Mouse (Mus musculus) hindbrain, embryonic 11.5 days (tissue): Measurements from ENCODE around the gene Iqce. TPM values are rescaled to one million over a fixed set of nuclear protein-coding genes. Genes with fewer than 3 reads are reported as not detected.

Source experiments
- ATAC-seq: fragments of 200-750 bp; cut with Nextera tagmentation; 2 replicates; pipeline ENCODE4 v1.8.0; 2017; ENCODE audit warnings: mild to moderate bottlenecking, moderate TSS enrichment, moderate library complexity; ENCODE audit not compliant: low FRiP score
- DNase-seq: peaks from one replicate; pipeline ENCODE4 v3.0.0-alpha.2; 2015; ENCODE audit warnings: low spot score
- H3K27ac ChIP-seq: fragments of 300-500 bp; sonication (generic); 2 replicates; pipeline ENCODE4 v1.5.1; 2014; ENCODE audit warnings: mild to moderate bottlenecking, low read depth, low read length
- H3K27me3 ChIP-seq: fragments of 300-500 bp; sonication (generic); 2 replicates; pipeline ENCODE4 v1.6.1; 2014; ENCODE audit warnings: mild to moderate bottlenecking, low read length, moderate library complexity, mixed read lengths; ENCODE audit not compliant: control insufficient read depth, insufficient read depth
- H3K36me3 ChIP-seq: fragments of 300-500 bp; sonication (generic); 2 replicates; pipeline ENCODE4 v1.6.1; 2014; ENCODE audit warnings: mild to moderate bottlenecking, low read length, moderate library complexity, mixed read lengths; ENCODE audit not compliant: control insufficient read depth, insufficient read depth
- H3K4me1 ChIP-seq: fragments of 300-500 bp; sonication (generic); replicated peaks from 2 replicates; pipeline ENCODE4 v1.6.1; 2014; ENCODE audit warnings: low read length, mixed read lengths; ENCODE audit not compliant: control insufficient read depth, insufficient read depth
- H3K4me2 ChIP-seq: fragments of 300-500 bp; sonication (generic); replicated peaks from 2 replicates; pipeline ENCODE4 v1.6.1; 2014; ENCODE audit warnings: mild to moderate bottlenecking, low read depth, low read length
- H3K4me3 ChIP-seq: fragments of 300-500 bp; sonication (generic); 2 replicates; pipeline ENCODE4 v1.5.1; 2014; ENCODE audit warnings: low read depth, low read length
- H3K9ac ChIP-seq: fragments of 300-500 bp; sonication (generic); 2 replicates; pipeline ENCODE4 v1.6.1; 2014; ENCODE audit warnings: low read depth, low read length
- H3K9me3 ChIP-seq: fragments of 300-500 bp; sonication (generic); 2 replicates; pipeline ENCODE4 v1.6.1; 2016; ENCODE audit warnings: low read length; ENCODE audit not compliant: control insufficient read depth
- WGBS: fragments of 180-500 bp; shearing (Covaris S2); extraction: QIAGEN DNeasy Blood & Tissue Kit; methylation state at CpG from one replicate; pipeline ENCODE4 v1.1.7; 2014; 5-methylcytosine and 5-hydroxymethylcytosine counted together
- polyA plus RNA-seq: library from polyadenylated mRNA; unstranded; fragments of >200 nt; fragmentation: Nextera tagmentation; extraction: Ambion mirVana; gene quantifications from 2 replicates; pipeline ENCODE4 v1.2.1, GENCODE M21; 2014

Iqce gene
- polyA plus RNA-seq, 1 experiment from 2014 or later, result 16.8 TPM

DNA sequence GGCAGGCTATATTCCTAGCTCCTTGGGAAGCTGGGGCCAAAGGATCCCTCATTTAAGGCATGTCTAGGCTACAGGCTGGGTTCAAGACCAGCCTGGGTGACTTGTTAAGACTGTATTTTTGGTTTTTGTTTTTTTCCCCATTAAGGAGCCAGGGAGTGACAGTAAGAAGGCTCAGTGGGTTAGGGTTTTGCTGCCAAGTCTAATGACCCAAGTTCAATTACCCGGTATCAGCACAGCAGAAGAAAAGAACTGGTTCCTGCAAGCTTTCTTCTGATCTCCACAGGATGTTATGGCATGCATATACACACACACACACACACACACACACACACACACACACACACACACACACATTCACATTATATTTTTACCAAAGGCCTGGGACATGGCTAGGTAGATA, 41.8 kb downstream of the Iqce start:
- Histone ChIP-seq H3K9ac (no peak overlapping the region), H3K4me1 (no peaks in the 10 kb centered on the region; the same call in 1 of the 2 replicates), H3K4me3 (no peak overlapping the region), H3K27ac (no peak overlapping the region), H3K36me3 (no peaks in the 10 kb centered on the region), H3K9me3 (no peaks in the 10 kb centered on the region), H3K4me2 (no peak overlapping the region), H3K27me3 (no peaks in the 10 kb centered on the region; the same call in 1 of the 2 replicates)
- DNase-seq (no peak), ATAC-seq (no peak)
- WGBS, result 95% methylated on average over 1 of the region's 1 CpGs

GRCm38 (mm10) chr5:140659607-140660272, 42.4 kb downstream of the Iqce start:
- H3K9me3 ChIP-seq, result no peaks in the 10 kb centered on the region
- H3K4me2 ChIP-seq, result no peak overlapping the region
- H3K4me1 ChIP-seq, result no peaks in the 10 kb centered on the region; the same call in 1 of the 2 replicates
- no peak for DNase-seq
- H3K36me3 ChIP-seq, result no peaks in the 10 kb centered on the region
- WGBS, result 33% methylated on average over 16 of the region's 16 CpGs
- H3K27me3 ChIP-seq, result no peaks in the 10 kb centered on the region; the same call in 1 of the 2 replicates
- peak; percentile 45; the same call in 1 of the 2 replicates for ATAC-seq
- H3K9ac ChIP-seq, result no peak overlapping the region
- H3K4me3 ChIP-seq, result no peak overlapping the region
- no peak overlapping the region for H3K27ac ChIP-seq

DNA sequence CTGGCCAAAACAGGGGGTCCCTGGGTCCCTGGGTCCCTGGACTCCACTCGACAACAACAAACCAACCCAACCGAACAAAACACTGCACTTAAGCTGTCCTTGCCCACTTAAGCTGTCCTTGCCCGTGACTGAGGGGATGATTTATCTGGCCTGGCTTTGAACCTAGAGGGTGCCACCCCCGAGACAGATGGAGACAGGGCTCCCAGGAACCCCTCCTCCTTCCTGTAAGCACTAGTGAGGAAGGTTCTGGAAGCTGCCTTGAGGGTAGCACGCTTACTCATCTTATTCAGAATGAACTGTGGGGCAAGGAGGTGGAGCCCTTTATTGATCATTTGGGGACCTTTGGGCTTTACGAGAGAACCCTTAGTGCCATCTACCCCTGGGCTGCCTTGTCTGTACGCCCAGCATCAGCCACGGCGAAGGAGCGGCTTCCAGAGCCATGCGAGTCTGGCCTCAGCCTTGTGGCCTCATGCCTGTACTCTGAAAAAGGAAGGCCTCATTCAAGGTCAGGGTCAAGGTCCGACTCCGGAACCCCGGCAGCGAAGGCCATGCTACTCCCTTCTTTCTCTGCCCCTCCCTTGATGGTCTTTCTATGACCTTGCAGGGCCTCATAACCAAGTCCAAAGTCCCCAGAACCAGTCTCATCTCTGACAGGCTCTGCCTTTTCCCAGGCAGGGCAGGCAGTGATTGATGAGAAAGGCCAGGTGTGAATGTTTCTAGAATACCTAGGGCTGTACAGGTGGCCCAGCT, 47.9 kb downstream of the Iqce start:
- H3K9me3 ChIP-seq, result no peaks in the 10 kb centered on the region
- H3K36me3 ChIP-seq, result no peaks in the 10 kb centered on the region
- ATAC-seq (no peak), DNase-seq (no peak)
- H3K27ac ChIP-seq, result no peak overlapping the region
- no peaks in the 10 kb centered on the region for H3K27me3 ChIP-seq
- no peak overlapping the region for H3K4me2 ChIP-seq
- H3K4me1 ChIP-seq, result peaks cover 4% of the 10 kb centered on the region; the same call in 1 of the 2 replicates
- 89% methylated on average over 15 of the region's 15 CpGs for WGBS
- H3K4me3 ChIP-seq, result no peak overlapping the region
- H3K9ac ChIP-seq, result no peak overlapping the region

GRCm38 (mm10) chr5:140652587-140652986, 49.6 kb downstream of the Iqce start:
- 84% methylated on average over 7 of the region's 7 CpGs for WGBS
- no peaks in the 10 kb centered on the region for H3K9me3 ChIP-seq
- no peak for DNase-seq
- no peak overlapping the region for H3K9ac ChIP-seq
- no peak overlapping the region for H3K4me3 ChIP-seq
- no peak for ATAC-seq
- no peaks in the 10 kb centered on the region for H3K36me3 ChIP-seq
- 0 out of 2 replicates have a peak, but pooled peaks cover 4% of the 10 kb centered on the region for H3K4me1 ChIP-seq
- H3K27me3 ChIP-seq, result no peaks in the 10 kb centered on the region
- no peak overlapping the region for H3K4me2 ChIP-seq
- no peak overlapping the region for H3K27ac ChIP-seq

DNA sequence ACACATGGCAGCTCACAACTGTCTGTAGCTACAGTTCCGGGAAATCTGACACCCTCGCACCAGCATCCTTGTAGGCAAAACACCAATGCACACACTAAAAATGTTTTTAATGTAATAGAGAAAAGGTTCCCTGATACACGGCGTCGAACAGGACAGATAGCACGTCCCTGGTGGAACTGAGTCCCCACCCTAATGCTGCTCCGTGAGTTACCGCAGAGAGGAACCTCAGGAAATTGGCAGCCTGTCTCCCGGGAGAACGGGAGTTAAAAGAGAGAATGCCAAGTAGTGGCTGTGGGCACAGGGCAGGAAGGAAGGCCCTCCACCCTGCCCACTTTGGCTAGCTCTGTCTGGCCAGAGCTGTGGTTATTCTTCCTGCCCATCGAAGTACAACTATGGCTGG, 50.9 kb downstream of the Iqce start:
- no peaks in the 10 kb centered on the region; the same call in 1 of the 2 replicates for H3K36me3 ChIP-seq
- ATAC-seq (no peak), DNase-seq (no peak)
- H3K27me3 ChIP-seq, result no peaks in the 10 kb centered on the region
- H3K4me1 ChIP-seq, result peaks cover 11% of the 10 kb centered on the region
- no peak overlapping the region for H3K9ac ChIP-seq
- no peaks in the 10 kb centered on the region for H3K9me3 ChIP-seq
- no peak overlapping the region for H3K4me3 ChIP-seq
- no peak overlapping the region for H3K4me2 ChIP-seq
- WGBS, result 89% methylated on average over 11 of the region's 11 CpGs
- no peak overlapping the region for H3K27ac ChIP-seq

DNA sequence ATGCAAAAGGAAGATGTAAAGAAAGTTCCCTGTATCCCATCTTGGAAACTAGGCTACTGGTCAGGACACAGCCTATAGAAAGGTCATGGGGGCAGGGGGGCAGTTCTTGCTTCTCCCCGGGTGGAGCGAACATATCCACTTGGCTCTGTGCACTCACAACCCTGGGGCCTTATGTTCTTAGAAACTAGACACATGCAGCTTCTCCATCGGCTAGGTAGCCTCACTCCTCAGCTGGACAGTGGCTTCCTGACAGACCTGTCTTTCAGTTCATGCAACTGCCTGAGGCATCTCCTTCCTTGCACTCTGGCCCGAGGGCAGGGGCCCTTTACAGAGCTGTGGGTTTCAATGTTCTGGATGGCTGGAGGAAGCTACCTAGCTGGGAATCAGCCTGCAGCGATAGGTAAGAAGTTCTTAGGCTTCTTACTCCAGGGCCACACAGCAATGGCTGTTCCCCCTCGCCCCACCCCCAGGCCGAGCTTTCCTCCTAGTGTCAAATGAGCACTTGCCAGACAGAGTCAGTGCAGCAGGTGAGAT, 52.2 kb downstream of the Iqce start:
- no peaks in the 10 kb centered on the region for H3K27me3 ChIP-seq
- no peak for DNase-seq
- no peaks in the 10 kb centered on the region for H3K9me3 ChIP-seq
- peaks cover 6% of the 10 kb centered on the region; the same call in 1 of the 2 replicates for H3K36me3 ChIP-seq
- no peak overlapping the region for H3K27ac ChIP-seq
- 69% methylated on average over 7 of the region's 7 CpGs for WGBS
- peaks cover 14% of the 10 kb centered on the region for H3K4me1 ChIP-seq
- peak overlapping the region; percentile 37 for H3K4me2 ChIP-seq
- no peak for ATAC-seq
- no peak overlapping the region; the same call in 1 of the 2 replicates for H3K9ac ChIP-seq
- H3K4me3 ChIP-seq, result peak overlapping the region; percentile 98; the same call in 1 of the 2 replicates

GRCm38 (mm10) chr5:140649101-140649667, 53.0 kb downstream of the Iqce start:
- Histone ChIP-seq H3K9ac (peak overlapping the region; percentile 46), H3K4me3 (peak overlapping the region; percentile 98), H3K4me2 (peak overlapping the region; percentile 37), H3K36me3 (peaks cover 6% of the 10 kb centered on the region; the same call in 1 of the 2 replicates), H3K27me3 (no peaks in the 10 kb centered on the region), H3K9me3 (no peaks in the 10 kb centered on the region), H3K27ac (peak overlapping the region; percentile 87), H3K4me1 (peaks cover 14% of the 10 kb centered on the region)
- 3% methylated on average over 26 of the region's 26 CpGs for WGBS
- peak; percentile 98 for DNase-seq
- ATAC-seq, result peak; percentile 96

- DNase-seq, result no peak
- H3K4me1 ChIP-seq, result peaks cover 14% of the 10 kb centered on the region
- ATAC-seq, result no peak
- no peaks in the 10 kb centered on the region for H3K27me3 ChIP-seq
- peak within 1 kb of the TSS; percentile 98 for H3K4me3 ChIP-seq
- H3K9ac ChIP-seq, result peak within 1 kb of the TSS; percentile 100
- H3K4me2 ChIP-seq, result peak within 1 kb of the TSS; percentile 82
- H3K36me3 ChIP-seq, result peaks cover 6% of the 10 kb centered on the region; the same call in 1 of the 2 replicates
- H3K9me3 ChIP-seq, result no peaks in the 10 kb centered on the region
- 0% methylated on average over 35 of the region's 62 CpGs for WGBS
- peak within 1 kb of the TSS; percentile 87 for H3K27ac ChIP-seq
Measured at GRCm38 (mm10) chr5:140648519-140649100, 53.6 kb downstream of the Iqce start, which contains the start of gene Ttyh3. Ttyh3 (minus strand) TSS chr5:140649031.
